Mouse (Mus musculus) heart, postnatal 4 days (tissue): Measurements from ENCODE around the gene Trip12. TPM values are rescaled to one million over a fixed set of nuclear protein-coding genes. Genes with fewer than 3 reads are reported as not detected.

Experiments
- DNase-seq: peaks from one replicate; pipeline ENCODE4 v3.0.0; 2021
- total RNA-seq, 2 experiments: library from RNA; stranded (reverse); gene quantifications; 2 replicates each; pipeline ENCODE4 v1.2.3; 2021

Trip12 gene
- total RNA-seq = 100 to 1,000 TPM; 252 to 260 TPM

DNA sequence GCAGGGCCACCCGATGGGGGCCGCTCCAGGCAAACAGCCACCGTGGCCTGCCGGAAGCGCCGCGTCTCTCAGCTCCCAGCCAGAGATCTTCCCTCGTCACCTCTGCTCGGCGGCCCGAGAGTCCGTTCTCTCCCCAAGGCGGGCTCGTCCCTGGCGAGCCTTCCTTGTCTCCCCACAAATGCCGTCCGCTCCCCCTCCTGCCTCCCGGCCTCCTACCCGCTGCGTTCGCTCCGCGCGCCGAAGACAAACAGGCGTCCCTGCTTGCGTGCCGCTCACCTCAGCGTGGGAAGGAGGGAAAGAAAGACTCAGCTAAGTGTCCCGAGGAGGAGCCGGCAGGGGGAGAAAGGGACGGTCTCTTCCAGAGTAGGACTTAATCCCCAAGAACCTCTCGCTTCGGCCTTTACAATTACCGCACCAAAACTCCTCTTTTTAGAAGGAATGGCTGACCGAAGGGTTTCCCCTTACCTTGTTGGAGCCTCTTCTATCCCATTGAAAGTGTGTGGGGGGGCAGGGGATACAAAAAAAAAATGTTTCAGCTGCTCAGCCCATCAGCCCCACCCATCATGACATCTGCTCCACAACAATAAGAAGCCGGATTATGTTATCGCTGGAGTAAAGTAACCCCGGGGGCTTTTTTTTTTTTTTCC, at the start of gene Trip12:
Trip12 (minus strand) TSS at position 499 of the 647 bp plus-strand sequence.
- DNase-seq = no peak

GRCm38 (mm10) chr1:84890005-84890393, 49.7 kb upstream of the Trip12 start:
- DNase-seq = no peak

- no peak for DNase-seq
These were observed 49.2 kb upstream of the Trip12 start for GRCm38 (mm10) chr1:84889330-84890004.

- DNase-seq = no peak
These were observed 45.6 kb upstream of the Trip12 start for GRCm38 (mm10) chr1:84885921-84886320.

- no peak for DNase-seq
These were observed 44.9 kb upstream of the Trip12 start for GRCm38 (mm10) chr1:84885174-84885573.

DNA sequence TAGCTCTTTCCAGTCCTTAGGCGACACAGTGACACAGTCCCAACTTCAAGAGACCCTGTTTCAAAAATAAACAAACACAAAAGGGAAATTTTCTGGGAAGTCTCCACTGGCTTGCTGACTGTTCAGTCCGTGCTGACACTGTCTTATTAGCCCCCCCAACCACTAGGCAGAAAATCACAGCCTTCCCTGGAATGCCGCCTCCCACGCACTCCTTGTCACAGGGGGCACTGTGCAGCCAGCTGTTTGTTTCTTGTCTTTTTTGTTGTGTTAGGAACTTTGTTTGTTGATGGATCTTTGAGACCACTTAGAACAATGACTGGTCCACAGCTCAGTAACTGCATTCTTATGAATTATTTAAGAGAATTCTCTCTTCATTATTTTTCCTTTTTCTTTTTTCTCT, 43.6 kb upstream of the Trip12 start:
- no peak for DNase-seq

GRCm38 (mm10) chr1:84882937-84883336, 42.6 kb upstream of the Trip12 start:
- DNase-seq = no peak

- no peak for DNase-seq
These were observed 41.8 kb upstream of the Trip12 start for GRCm38 (mm10) chr1:84882066-84882532.

- DNase-seq = no peak
These were observed 41.1 kb upstream of the Trip12 start for GRCm38 (mm10) chr1:84881248-84882065.

DNA sequence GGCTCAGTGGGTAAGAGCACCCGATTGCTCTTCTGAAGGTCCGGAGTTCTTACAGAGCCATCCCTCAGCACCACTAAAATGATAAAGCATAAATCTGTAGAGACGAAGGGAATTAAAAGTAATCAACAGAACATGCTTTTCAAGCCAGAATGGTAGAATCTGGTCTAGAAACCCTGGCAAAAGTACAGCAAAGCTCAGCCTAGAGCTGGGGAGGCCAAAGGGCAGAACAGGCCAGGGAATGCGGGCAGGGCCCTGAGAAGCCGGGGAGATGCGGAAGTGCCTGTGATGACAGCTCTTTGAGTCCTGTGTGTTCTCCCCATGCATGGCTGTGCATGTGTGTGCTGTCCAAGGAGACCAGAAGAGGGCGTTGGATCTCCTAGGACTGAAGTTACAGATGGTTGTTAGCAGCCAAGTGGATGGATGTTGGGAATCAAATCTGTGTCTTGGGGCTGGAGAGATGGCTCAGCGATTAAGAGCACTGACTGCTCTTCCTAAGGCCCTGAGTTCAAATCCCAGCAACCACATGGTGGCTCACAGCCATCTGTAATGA, 39.3 kb upstream of the Trip12 start:
- no peak for DNase-seq

DNA sequence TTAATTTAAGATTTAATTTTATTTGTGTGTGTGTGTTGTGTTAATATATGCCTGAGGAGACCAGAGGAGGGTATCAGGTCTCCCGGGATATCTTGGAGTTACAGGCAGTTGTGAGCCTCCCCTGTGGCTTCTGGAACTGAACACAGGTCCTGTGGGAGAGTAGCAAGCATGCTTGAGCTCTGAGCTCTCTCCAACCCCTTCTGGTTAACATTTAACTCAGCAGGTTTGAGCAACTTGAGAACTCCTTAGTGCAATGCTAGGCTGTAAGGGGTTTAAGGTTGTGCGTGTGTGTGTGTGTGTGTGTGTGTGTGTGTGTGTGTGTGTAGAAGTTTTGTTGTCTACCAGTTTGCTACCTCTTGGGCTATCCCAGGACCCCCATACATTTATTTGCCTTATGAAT, 37.3 kb upstream of the Trip12 start:
- DNase-seq = no peak

GRCm38 (mm10) chr1:84872939-84873338, 32.6 kb upstream of the Trip12 start:
- no peak for DNase-seq

DNA sequence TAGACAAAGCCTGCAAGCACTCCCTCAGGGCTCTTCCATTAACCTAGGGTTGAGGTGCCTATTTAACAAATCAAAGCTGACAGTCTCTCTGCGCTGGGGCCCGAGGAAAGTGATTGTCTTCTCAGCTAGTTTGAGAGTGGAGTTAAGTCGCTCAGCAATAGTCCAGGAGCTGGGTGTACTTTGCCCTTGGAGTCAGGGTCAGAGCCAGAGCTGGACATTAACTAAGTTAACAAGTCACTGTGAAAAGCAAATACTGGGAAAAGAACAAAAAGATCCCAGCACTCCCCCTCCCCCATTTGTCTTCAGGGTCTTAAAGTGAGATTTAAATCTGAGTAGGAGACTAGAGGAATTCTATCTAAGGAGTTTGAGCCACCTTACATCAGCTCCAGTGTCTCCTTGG, 31.8 kb upstream of the Trip12 start:
- DNase-seq = no peak

GRCm38 (mm10) chr1:84871131-84871530, 30.8 kb upstream of the Trip12 start:
- no peak for DNase-seq

DNA sequence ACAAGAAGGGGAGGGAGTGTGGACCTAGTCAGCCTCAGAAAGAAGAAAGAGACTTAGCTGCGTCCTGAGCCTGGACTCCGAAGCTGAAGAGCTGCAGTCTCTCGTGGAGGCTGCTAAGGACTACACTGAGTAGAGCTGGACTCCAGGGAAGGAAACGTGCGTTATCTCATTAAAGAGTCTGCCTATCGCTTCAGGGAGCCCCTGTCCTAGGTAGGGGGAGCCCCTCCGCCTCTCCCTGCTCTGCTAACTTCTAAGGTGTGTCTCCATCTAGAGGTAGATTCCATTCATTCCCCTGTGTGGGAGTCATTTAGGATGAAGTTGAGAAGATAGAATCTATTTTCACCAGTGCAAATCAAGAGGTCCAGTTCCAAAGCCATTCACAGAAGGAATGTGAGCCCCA, 29.2 kb upstream of the Trip12 start:
- DNase-seq = no peak

GRCm38 (mm10) chr1:84868841-84869240, 28.5 kb upstream of the Trip12 start:
- DNase-seq = no peak

DNA sequence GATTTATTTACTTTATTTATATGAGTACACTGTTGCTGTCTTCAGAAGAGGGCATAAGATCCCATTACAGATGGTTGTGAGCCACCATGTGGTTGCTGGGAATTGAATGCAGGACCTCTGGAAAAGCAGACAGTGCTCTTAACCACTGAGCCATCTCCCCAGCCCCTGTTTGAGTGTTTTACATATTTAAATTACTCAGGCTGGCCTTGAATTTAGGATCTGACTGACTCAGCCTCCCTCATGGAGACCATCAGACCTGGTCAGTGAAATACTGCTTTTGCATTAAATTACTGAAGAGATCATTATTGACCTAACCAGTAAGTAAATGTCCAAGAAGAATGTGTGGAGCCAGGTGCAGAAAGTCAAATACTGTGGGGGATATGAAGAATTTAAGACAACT, 28.0 kb upstream of the Trip12 start:
- no peak for DNase-seq

DNA sequence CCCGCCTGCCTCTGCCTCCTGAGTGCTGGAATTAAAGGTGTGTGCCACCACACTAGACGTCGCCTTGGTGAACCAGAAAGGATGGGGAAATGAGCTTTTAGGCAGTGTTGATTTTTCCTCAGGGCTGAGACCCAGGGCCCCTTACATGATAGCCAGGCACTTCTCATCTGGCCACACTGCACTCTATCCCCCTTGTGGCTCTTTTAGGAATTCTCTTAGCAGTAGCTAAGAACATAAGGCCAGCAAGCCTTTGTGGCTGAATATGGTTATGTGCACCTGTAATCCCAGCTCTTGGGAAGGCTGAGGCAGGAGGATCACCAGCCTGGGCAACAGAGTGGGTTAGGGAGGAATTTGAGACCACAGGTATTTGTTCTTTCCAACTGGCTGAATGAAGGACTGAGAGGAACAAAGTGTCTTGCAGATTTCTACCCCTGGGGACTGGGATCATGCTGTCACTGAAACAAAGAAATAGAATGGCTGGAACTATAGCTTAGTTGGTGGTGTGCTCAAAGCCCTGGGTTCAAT, 26.5 kb upstream of the Trip12 start:
- no peak for DNase-seq

DNA sequence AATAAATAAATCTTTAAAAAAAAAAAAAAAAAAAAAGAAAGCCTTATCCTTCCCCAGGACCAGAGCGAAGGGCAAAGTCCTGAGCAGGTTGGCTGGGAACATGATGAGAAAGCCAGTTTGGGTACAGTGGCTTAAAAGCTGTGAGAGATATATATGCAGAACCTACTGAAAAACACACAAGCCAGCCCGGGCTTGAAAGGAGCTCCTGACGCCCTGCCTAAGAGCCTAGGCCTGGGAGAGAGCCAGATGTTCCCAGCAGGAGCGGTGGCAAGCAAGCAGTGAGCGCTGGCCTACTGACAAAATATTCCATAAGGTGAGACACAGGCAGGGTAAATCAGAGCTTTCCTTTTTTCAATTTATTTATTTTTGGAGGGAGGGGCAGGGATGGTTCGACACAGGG, 25.9 kb upstream of the Trip12 start:
- no peak for DNase-seq

DNA sequence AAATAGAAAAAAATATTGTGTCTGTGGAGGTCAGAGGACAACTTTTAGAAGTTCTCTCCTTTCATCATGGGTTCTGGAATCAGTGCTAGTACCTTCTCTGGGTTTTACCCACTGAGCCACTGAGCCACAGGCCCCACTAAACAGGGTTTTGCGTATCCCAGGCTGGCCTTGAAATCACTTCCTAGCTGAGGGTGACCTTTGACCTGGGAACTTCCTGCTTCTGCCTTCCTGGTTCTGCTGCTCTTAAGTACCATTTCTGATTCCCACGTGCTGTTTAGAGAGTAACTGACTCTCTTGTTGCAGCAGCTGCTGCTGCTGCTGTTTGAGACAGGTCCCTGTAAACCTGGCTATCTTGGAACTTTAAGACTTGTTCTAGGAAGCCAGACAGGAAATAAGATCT, 24.3 kb upstream of the Trip12 start:
- no peak for DNase-seq

- DNase-seq = no peak
These were observed 20.9 kb upstream of the Trip12 start for GRCm38 (mm10) chr1:84861255-84861630.

DNA sequence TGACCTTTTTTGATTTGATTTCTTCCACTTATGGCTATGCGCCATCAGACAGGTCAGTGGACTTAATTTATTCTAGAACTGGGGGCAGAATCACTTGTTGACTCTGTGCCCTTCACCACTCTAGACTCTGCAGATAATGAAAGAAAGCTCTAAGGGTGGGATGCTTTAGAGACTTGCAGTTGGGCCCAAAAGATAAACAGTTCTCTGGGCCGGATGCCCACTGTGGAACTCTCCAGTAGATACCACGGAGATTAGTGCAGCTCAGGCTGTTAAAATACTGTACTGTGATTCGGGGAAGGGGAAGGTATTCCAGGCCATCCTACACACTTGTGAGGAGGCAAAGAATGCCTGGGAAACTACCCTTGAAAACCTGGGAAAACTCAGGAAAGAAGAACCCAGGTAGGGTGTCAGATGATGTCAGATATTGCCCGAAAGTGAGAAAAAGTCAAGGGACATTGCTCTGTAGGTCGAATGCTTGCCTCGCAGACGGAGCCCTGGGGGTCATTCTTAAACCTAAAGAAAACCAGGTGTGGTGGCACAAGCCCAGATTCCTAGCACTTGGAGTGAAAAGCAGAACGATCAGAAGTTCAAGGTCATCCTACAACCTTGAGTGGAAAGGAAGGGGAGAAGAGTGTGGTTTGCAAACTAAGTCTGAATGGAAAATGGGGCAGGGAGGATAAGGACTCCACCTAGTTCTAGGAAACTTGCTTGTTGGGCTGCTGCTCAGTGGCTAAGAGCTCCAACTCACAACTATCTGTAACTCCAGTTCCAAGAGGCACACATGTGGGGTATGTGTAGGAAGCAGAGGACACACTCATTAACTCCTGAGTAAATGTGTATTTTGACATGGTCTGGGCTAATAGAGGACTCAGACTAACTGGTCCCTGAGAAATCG, 20.3 kb upstream of the Trip12 start:
- no peak for DNase-seq
